Mouse (Mus musculus) kidney, adult 9 months (tissue): ENCODE measurements around the gene 4632433K11Rik.
"Not testable (repeated sequence)": the region's sequence is repeated elsewhere in the genome, so short reads cannot be mapped to it uniquely, and the experiment has no call there.

Experiments used
- DNase-seq: peaks from one replicate; pipeline ENCODE4 v3.0.0; 2022

4632433K11Rik gene

GRCm38 (mm10) chr7:5057381-5057780, 23.5 kb downstream of the 4632433K11Rik start:
- no peak for DNase-seq

GRCm38 (mm10) chr7:5057804-5058203, 23.9 kb downstream of the 4632433K11Rik start:
- no peak for DNase-seq

GRCm38 (mm10) chr7:5058631-5059030, 24.7 kb downstream of the 4632433K11Rik start:
- DNase-seq: no peak

GRCm38 (mm10) chr7:5059421-5059820, 25.5 kb downstream of the 4632433K11Rik start:
- no peak for DNase-seq

GRCm38 (mm10) chr7:5060239-5060731, 26.4 kb downstream of the 4632433K11Rik start:
- peak; percentile 89 for DNase-seq

DNA sequence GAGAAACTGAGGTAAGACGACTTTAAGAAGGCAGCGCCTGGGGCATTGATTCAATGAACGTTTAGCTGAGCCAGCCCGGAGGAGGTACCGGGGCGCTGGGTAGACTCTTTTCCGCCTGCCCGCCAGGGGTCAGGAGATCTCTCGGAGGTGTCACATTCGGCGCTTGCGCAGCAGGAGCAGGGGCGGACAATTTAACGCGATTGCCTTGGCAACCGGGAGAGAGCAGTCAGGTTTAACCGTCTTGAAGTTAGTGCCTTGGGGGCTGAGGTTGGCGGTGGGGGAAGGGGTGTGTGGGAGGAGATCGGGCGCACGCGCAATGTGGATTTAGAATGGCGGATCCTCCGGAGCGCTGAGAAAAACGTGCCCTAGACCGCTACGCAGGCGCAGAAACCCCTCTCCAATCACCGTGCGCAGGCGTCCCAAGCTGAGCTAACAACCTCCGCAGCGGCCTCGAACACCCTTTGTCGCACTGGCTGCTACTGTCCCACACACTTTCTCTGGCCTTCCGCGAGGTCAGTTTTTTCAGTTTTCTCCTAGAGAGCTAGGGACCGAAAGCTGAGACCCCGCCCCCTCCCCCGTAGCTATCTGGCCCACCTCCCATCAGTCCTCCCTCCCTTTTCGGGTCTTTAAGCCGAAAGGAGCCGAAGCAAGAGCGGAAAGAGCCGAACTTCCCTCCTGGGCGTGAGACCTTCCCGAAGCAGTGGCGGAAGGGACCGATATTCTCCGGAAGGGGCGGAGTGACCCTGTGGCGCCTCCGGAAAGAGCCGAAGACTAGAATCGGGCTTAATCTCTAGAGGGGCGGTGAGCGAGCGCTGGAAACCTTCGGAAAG, 27.2 kb downstream of the 4632433K11Rik start:
- peak; percentile 99 for DNase-seq

GRCm38 (mm10) chr7:5061774-5062359, 27.9 kb downstream of the 4632433K11Rik start, which contains the start of gene U2af2:
Gene U2af2, plus strand, starts transcription at chr7:5062143.
- peak; percentile 91 for DNase-seq

- DNase-seq: peak; percentile 79
Measured at GRCm38 (mm10) chr7:5062360-5063001, 28.6 kb downstream of the 4632433K11Rik start.

DNA sequence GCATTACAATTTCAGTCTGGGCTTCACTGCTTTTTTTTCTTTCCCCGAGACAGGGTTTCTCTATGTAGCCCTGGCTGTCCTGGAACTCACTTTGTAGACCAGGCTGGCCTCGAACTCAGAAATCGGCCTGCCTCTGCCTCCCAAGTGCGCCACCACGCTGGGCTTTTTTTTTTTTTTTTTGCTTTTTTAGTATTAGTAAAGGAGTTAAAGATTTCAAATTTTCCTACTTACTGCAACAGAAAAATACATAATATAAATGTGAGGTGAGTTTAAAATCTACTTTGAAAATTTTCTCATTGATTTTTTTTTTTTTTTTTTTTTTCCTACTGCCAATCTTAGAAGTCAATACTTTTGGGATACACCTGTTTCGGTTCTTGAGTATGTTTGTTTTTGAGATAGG, 31.0 kb downstream of the 4632433K11Rik start:
- DNase-seq: no peak

DNA sequence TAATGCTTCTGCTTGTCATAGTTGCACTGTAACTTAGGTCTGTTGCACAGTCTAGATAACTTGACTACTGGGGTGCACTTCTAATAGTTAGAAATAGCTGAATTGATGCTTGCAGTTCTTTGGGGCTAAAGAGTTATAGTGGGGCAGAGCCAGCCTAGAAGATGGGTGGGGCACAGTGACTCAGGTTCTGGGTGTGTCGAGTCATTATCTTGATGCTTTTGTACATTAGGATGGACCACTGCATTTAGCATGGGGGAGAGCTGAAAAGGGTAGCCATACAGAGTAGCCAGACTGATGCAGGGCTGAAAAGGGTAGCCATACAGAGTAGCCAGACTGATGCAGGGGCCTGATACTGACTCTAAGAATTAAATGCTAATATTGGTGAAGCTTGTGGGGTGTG, 39.7 kb downstream of the 4632433K11Rik start:
- no peak for DNase-seq

- peak; percentile 46 for DNase-seq
Measured at GRCm38 (mm10) chr7:5074984-5075383, 41.1 kb downstream of the 4632433K11Rik start.

GRCm38 (mm10) chr7:5076931-5077330, 43.0 kb downstream of the 4632433K11Rik start:
- no peak for DNase-seq

DNA sequence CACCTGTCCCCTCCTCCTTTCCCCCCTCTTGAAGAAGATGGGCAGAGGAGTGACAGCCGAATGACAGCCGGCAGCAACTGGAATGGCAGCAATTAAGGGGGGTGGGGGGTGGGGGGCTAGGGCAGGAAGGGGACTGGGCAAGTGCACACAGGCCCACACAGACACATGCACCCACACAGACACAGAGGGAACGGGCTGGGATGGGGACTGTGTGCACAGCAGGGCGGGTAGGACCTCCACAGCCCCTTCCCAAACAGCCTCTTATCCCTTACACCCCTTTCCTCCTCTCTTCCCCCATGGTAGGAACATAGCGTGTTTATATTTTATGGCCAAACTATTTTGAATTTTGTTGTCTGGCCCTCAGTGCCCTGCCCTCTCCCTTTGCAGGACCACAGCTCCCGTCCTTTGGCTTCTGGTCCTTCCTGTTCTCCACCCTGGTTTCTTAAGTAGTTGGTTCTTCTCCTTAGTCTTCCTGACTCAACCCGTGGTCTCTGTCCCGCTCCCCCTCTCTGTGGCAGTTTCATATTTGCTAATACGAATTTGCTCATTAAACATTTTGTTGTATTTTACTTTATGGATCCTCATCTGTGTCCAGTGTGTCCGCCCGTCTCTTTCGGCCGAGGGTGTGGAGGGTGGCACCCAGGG, 45.6 kb downstream of the 4632433K11Rik start:
- not testable (repeated sequence) for DNase-seq

GRCm38 (mm10) chr7:5080010-5080751, 46.3 kb downstream of the 4632433K11Rik start, which contains the start of gene Epn1:
Gene Epn1, plus strand, starts transcription at chr7:5080235.
- DNase-seq: peak; percentile 97

GRCm38 (mm10) chr7:5080815-5081214, 46.9 kb downstream of the 4632433K11Rik start:
- peak; percentile 28 for DNase-seq

DNA sequence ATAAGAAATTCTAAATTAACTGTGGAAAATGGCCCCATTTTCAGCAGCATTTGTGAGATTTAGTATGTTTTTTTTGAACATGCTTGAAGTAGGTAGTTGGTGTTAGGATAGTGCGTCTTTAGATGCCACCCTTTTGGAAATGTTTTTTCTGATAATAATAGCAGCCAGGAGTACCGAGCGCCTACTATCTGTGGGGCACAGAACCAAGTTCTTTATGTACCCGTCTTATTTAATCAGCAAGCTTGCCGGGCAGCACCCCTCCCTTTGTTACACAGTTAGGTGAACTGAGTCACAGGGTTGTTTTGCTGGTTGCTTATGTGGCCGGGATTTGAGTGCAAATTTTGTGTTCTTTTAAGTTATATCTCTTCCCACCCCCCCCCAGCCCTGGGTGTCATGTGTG, 47.3 kb downstream of the 4632433K11Rik start:
- no peak for DNase-seq

DNA sequence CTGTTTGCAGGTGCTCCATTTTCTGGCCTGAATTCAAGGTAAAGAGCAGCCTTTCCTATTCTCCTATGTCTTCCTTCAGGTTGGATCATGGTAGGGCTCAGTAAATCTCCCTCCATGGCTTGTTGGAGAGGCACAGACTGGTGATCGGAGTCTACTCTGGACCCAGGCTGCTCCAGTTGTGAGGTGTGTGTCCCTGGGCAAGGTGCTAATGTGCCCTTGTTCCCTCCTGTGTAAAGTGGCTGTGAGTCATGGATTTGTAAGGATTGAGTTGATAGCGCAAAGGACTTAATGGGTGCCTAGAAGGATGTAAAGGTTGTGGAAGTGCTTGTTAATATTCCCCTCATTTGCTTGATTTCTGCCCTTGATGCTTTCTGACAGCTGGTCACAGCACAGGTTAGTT, 48.0 kb downstream of the 4632433K11Rik start:
- no peak for DNase-seq

DNA sequence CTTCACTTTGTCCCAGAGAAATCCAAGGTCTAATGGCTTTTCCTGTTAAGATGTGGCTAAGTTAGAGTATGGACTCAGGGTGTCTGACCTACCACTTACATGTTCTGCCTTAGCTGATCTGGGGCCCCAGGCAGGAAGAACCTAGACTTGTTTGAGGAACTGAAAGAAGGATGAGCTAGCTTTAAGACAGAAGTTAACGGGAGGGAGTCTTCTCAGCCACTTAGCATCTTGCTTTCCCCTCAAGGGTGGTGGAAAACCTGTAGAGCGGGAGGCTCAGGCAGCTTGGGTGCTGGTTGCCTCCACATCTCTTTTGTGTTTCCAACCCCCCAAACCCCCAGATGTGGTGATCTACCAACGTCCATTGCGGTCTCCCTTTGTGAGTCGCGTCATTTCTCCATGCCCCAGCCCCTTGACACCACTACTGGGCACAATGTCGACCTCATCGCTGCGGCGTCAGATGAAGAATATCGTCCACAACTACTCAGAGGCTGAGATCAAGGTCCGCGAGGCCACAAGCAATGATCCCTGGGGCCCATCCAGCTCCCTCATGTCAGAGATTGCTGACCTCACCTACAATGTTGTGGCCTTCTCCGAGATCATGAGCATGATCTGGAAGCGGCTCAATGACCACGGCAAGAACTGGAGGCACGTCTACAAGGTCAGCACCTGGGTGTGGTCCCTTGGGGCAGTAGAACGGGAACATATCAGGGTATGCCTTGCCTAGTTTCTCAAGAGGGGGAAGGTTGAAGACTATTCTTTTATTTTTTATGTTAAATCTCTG, 49.6 kb downstream of the 4632433K11Rik start:
- peak; percentile 84 for DNase-seq
